Mouse (Mus musculus): ENCODE data around the gene Emilin3. TPM values are rescaled to one million over a fixed set of nuclear protein-coding genes. Genes with fewer than 3 reads are reported as not detected.
A peak's percentile ranks its signal among the peaks of the same experiment; 100 is the strongest.

Gene Emilin3
- polyA plus RNA-seq, 1 experiment from 2014 or later = 5.1 TPM

- no peaks in the 10 kb centered on the region for H3K4me1 ChIP-seq
- no peaks in the 10 kb centered on the region for H3K27me3 ChIP-seq
- no peak overlapping the region for H3K9ac ChIP-seq
- H3K4me2 ChIP-seq (replicated peaks) = no peak overlapping the region
- no peak overlapping the region for H3K4me3 ChIP-seq
- H3K36me3 ChIP-seq = no peaks in the 10 kb centered on the region
- ATAC-seq (ENCODE audit: low FRiP score) = no peak
- WGBS = 83% methylated on average over 4 of the region's 4 CpGs
- H3K9me3 ChIP-seq (replicated peaks) = 0 out of 2 replicates have a peak, but pooled peaks cover 4% of the 10 kb centered on the region
- H3K27ac ChIP-seq = no peak overlapping the region
These were observed 22.3 kb upstream of the Emilin3 start for GRCm38 (mm10) chr2:160934451-160934850.

DNA sequence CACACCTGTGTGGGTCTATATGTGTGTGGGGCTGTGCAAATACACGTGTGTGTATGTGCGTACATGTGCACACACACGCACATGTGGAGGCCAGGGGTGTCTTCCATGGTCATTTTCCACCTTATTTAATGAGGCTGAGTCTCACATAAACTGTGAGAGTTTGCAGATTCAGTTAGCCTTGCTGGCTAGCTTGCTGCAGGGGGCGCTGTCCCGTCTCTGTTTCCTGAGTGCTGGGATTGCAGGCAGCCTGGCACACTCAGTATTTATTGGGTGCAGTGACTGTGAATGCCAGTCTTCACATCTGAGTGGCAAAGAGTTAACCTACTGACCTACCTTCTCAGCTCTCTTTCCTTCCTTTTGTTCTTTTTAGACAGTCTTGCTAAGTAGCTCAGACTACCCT is 21.8 kb upstream of the Emilin3 start:
- WGBS = 65% methylated on average over 5 of the region's 5 CpGs
- Histone ChIP-seq H3K36me3 (no peaks in the 10 kb centered on the region), H3K4me1 (no peaks in the 10 kb centered on the region), H3K27me3 (no peaks in the 10 kb centered on the region), H3K9ac (no peak overlapping the region), H3K9me3 (replicated peaks) (0 out of 2 replicates have a peak, but pooled peaks cover 4% of the 10 kb centered on the region), H3K4me2 (replicated peaks) (no peak overlapping the region), H3K27ac (no peak overlapping the region), H3K4me3 (no peak overlapping the region)
- no peak for ATAC-seq (ENCODE audit: low FRiP score)

- no peak for ATAC-seq (ENCODE audit: low FRiP score)
- Histone ChIP-seq H3K9me3 (replicated peaks) (0 out of 2 replicates have a peak, but pooled peaks cover 4% of the 10 kb centered on the region), H3K4me3 (no peak overlapping the region), H3K27ac (no peak overlapping the region), H3K4me2 (replicated peaks) (no peak overlapping the region), H3K36me3 (no peaks in the 10 kb centered on the region), H3K4me1 (no peaks in the 10 kb centered on the region), H3K27me3 (no peaks in the 10 kb centered on the region), H3K9ac (no peak overlapping the region)
- 85% methylated on average over 3 of the region's 3 CpGs for WGBS
These were observed 20.9 kb upstream of the Emilin3 start for GRCm38 (mm10) chr2:160932981-160933380.

- Histone ChIP-seq H3K27ac (no peak overlapping the region), H3K36me3 (no peaks in the 10 kb centered on the region), H3K4me3 (no peak overlapping the region), H3K27me3 (no peaks in the 10 kb centered on the region), H3K9me3 (replicated peaks) (0 out of 2 replicates have a peak, but pooled peaks cover 4% of the 10 kb centered on the region), H3K4me2 (replicated peaks) (no peak overlapping the region), H3K4me1 (no peaks in the 10 kb centered on the region), H3K9ac (no peak overlapping the region)
- 60% methylated on average over 8 of the region's 8 CpGs for WGBS
- no peak for ATAC-seq (ENCODE audit: low FRiP score)
These were observed 20.2 kb upstream of the Emilin3 start for GRCm38 (mm10) chr2:160932325-160932724.

- H3K9me3 ChIP-seq (replicated peaks) = 0 out of 2 replicates have a peak, but pooled peaks cover 4% of the 10 kb centered on the region
- H3K4me1 ChIP-seq = no peaks in the 10 kb centered on the region
- no peaks in the 10 kb centered on the region for H3K36me3 ChIP-seq
- no peak overlapping the region for H3K27ac ChIP-seq
- no peak overlapping the region for H3K4me2 ChIP-seq (replicated peaks)
- H3K4me3 ChIP-seq = no peak overlapping the region
- ATAC-seq (ENCODE audit: low FRiP score) = no peak
- WGBS = 95% methylated on average over 5 of the region's 5 CpGs
- no peaks in the 10 kb centered on the region for H3K27me3 ChIP-seq
- H3K9ac ChIP-seq = no peak overlapping the region
These were observed 19.2 kb upstream of the Emilin3 start for GRCm38 (mm10) chr2:160931378-160931777.

DNA sequence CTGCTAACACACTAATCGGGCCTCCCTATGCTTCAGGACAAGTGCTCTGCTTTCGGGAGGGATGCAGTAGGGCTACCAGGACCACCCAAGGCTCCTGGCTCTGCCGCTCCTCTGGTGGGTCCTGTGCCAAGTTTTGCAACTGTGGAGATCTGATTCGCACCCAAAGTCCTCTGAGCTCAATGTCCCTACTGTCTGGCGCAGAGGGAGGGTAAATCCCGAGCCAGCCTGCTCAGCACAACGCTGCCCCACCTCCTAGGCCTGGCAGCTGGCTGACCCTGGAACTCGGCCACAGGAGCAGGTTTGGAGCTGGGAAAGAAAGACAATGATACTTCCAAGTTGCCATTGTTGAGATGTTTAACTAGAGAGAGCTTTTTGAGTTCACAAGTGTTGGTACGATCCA is 13.1 kb upstream of the Emilin3 start:
- H3K4me3 ChIP-seq = no peak overlapping the region
- H3K9ac ChIP-seq = no peak overlapping the region
- no peaks in the 10 kb centered on the region for H3K9me3 ChIP-seq (replicated peaks)
- 0 out of 2 replicates have a peak, but pooled peaks cover 2% of the 10 kb centered on the region for H3K4me1 ChIP-seq
- no peak for ATAC-seq (ENCODE audit: low FRiP score)
- no peak overlapping the region for H3K4me2 ChIP-seq (replicated peaks)
- no peaks in the 10 kb centered on the region for H3K27me3 ChIP-seq
- no peaks in the 10 kb centered on the region for H3K36me3 ChIP-seq
- 83% methylated on average over 9 of the region's 9 CpGs for WGBS
- no peak overlapping the region for H3K27ac ChIP-seq

DNA sequence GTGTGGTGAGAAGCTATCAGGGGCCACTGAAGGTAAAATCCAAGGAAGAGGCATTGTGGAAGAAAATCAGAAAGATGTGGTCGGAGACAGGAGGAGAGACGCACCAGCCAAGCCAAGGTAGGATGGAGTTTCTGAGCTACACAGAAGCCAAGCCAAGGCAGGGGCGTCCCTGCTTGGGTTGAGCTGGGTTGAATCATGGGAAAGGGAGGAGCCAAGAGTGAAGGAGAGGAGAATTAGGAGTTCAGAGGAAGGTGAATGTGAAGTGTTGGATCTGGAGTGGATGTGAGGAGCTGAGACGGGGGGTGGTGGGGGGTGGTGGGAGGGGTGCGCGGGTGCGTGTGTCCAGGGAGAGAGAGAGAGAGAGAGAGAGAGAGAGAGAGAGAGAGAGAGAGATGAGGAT is 9.2 kb upstream of the Emilin3 start:
- H3K36me3 ChIP-seq = no peaks in the 10 kb centered on the region
- H3K4me3 ChIP-seq = no peak overlapping the region
- no peaks in the 10 kb centered on the region for H3K9me3 ChIP-seq (replicated peaks)
- no peak overlapping the region for H3K27ac ChIP-seq
- no peak overlapping the region for H3K4me2 ChIP-seq (replicated peaks)
- no peak for ATAC-seq (ENCODE audit: low FRiP score)
- H3K4me1 ChIP-seq = 0 out of 2 replicates have a peak, but pooled peaks cover 16% of the 10 kb centered on the region
- peaks cover 2% of the 10 kb centered on the region for H3K27me3 ChIP-seq
- 90% methylated on average over 3 of the region's 7 CpGs for WGBS
- no peak overlapping the region for H3K9ac ChIP-seq

DNA sequence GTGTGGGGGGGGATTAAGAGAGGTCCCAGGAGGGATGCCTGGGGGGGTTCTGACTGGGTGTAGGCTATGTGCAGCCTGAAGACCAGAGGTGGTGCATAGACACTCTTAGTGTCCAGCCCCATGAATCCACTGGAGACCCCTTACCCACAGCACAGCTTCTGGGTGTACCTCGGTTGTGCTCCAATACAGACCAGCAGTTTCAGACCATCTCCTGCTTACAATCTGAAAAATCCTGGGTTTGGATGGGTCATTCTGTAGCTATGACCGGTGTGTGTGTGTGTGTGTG is 6.7 kb upstream of the Emilin3 start:
- H3K27ac ChIP-seq = no peak overlapping the region
- WGBS = 76% methylated on average over 2 of the region's 2 CpGs
- H3K9ac ChIP-seq = no peak overlapping the region
- peaks cover 13% of the 10 kb centered on the region for H3K27me3 ChIP-seq
- no peak overlapping the region for H3K4me2 ChIP-seq (replicated peaks)
- peak; percentile 55 for ATAC-seq (ENCODE audit: low FRiP score)
- 0 out of 2 replicates have a peak, but pooled peaks cover 13% of the 10 kb centered on the region for H3K4me1 ChIP-seq
- no peak overlapping the region for H3K4me3 ChIP-seq
- H3K9me3 ChIP-seq (replicated peaks) = no peaks in the 10 kb centered on the region
- no peaks in the 10 kb centered on the region for H3K36me3 ChIP-seq

- Histone ChIP-seq H3K4me3 (no peak overlapping the region), H3K4me2 (replicated peaks) (no peak overlapping the region), H3K27ac (no peak overlapping the region), H3K27me3 (peaks cover 18% of the 10 kb centered on the region), H3K9ac (no peak overlapping the region), H3K36me3 (no peaks in the 10 kb centered on the region), H3K9me3 (replicated peaks) (no peaks in the 10 kb centered on the region), H3K4me1 (0 out of 2 replicates have a peak, but pooled peaks cover 13% of the 10 kb centered on the region)
- 45% methylated on average over 8 of the region's 8 CpGs for WGBS
- ATAC-seq (ENCODE audit: low FRiP score) = 0 out of 2 replicates have a peak, but pooled peaks have one; percentile 26
These were observed 6.2 kb upstream of the Emilin3 start for GRCm38 (mm10) chr2:160918154-160918929.

DNA sequence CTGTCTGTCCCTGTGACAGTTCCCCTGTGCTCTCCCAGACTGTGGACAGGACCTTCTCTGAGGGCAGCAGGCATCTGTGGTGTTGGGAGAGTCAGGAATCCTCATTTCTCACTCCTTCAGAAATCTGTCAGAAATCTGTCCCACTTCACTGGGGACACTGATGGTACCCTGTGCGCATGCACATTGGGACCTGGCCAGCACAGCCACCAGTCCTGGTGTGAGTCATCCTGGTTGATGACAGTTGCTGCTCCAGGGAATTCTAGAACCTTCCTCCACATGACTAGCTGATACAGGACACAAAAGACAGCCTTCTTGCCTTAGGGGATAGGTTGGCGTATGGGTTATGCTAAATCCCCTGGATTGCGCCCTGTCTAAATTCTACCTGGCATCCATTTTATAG is 5.2 kb upstream of the Emilin3 start:
- Histone ChIP-seq H3K36me3 (no peaks in the 10 kb centered on the region), H3K9me3 (replicated peaks) (no peaks in the 10 kb centered on the region), H3K4me3 (no peak overlapping the region), H3K27ac (no peak overlapping the region), H3K4me2 (replicated peaks) (no peak overlapping the region), H3K4me1 (peaks cover 16% of the 10 kb centered on the region; the same call in 1 of the 2 replicates), H3K27me3 (peaks cover 29% of the 10 kb centered on the region), H3K9ac (no peak overlapping the region)
- no peak for ATAC-seq (ENCODE audit: low FRiP score)
- 96% methylated on average over 3 of the region's 3 CpGs for WGBS

GRCm38 (mm10) chr2:160916714-160917113 is 4.6 kb upstream of the Emilin3 start:
- Histone ChIP-seq H3K9me3 (replicated peaks) (no peaks in the 10 kb centered on the region), H3K9ac (no peak overlapping the region), H3K4me2 (replicated peaks) (no peak overlapping the region), H3K27ac (no peak overlapping the region), H3K4me3 (no peak overlapping the region), H3K36me3 (no peaks in the 10 kb centered on the region), H3K4me1 (peaks cover 22% of the 10 kb centered on the region), H3K27me3 (peaks cover 35% of the 10 kb centered on the region)
- 64% methylated on average over 8 of the region's 8 CpGs for WGBS
- no peak for ATAC-seq (ENCODE audit: low FRiP score)

- Histone ChIP-seq H3K27ac (no peak overlapping the region), H3K36me3 (no peaks in the 10 kb centered on the region), H3K4me1 (peaks cover 27% of the 10 kb centered on the region), H3K27me3 (peaks cover 42% of the 10 kb centered on the region), H3K4me2 (replicated peaks) (no peak overlapping the region), H3K9ac (no peak overlapping the region), H3K9me3 (replicated peaks) (no peaks in the 10 kb centered on the region), H3K4me3 (no peak overlapping the region)
- ATAC-seq (ENCODE audit: low FRiP score) = no peak
- 78% methylated on average over 13 of the region's 13 CpGs for WGBS
These were observed 3.9 kb upstream of the Emilin3 start for GRCm38 (mm10) chr2:160915821-160916610.

Measured in hindbrain, embryonic 12.5 days (tissue).